Mouse (Mus musculus) liver, adult 2 months (tissue): ENCODE results near the gene Uimc1.

Experiments
- CTCF ChIP-seq: fragments of 200-500 bp; IDR thresholded peaks from 2 replicates; pipeline ENCODE4 v1.5.1; 2011; ENCODE audit warnings: low read depth, low read length, control low read depth
- POLR2A ChIP-seq: fragments of 200-500 bp; IDR thresholded peaks from 2 replicates; pipeline ENCODE4 v1.6.1; 2011; ENCODE audit warnings: low read length, control low read depth; ENCODE audit not compliant: insufficient read depth; ENCODE audit errors: extremely low read depth

GRCm38 (mm10) chr13:55099726-55100478 is at the start of gene Uimc1:
- TF ChIP-seq POLR2A (peak; percentile 71; the same call in 1 of the 2 replicates), CTCF (peak; percentile 37; the same call in 1 of the 2 replicates)
